Mouse (Mus musculus): ENCODE results near the gene Cyb5r1.
"Not testable (repeated sequence)": the region's sequence is repeated elsewhere in the genome, so short reads cannot be mapped to it uniquely, and the experiment has no call there.

Gene Cyb5r1

GRCm38 (mm10) chr1:134414501-134415167 lies 9.3 kb downstream of the Cyb5r1 start:
- DNase-seq, result no peak

GRCm38 (mm10) chr1:134415168-134415831 lies 9.9 kb downstream of the Cyb5r1 start, which contains the start of gene Adipor1:
Gene Adipor1 (plus strand): TSS chr1:134415378.
- DNase-seq, result peak; percentile 99

- no peak for DNase-seq
Measured at GRCm38 (mm10) chr1:134418414-134418975, 13.1 kb downstream of the Cyb5r1 start.

- DNase-seq, result no peak
Measured at GRCm38 (mm10) chr1:134419176-134419575, 13.8 kb downstream of the Cyb5r1 start.

GRCm38 (mm10) chr1:134419751-134420458 lies 14.5 kb downstream of the Cyb5r1 start:
- peak; percentile 23 for DNase-seq

- DNase-seq, result no peak
Measured at GRCm38 (mm10) chr1:134423911-134424310, 18.6 kb downstream of the Cyb5r1 start.

GRCm38 (mm10) chr1:134426289-134426688 lies 20.9 kb downstream of the Cyb5r1 start:
- no peak for DNase-seq

GRCm38 (mm10) chr1:134433002-134433401 lies 27.6 kb downstream of the Cyb5r1 start:
- DNase-seq, result no peak

- DNase-seq, result no peak
Measured at GRCm38 (mm10) chr1:134433473-134433872, 28.1 kb downstream of the Cyb5r1 start.

GRCm38 (mm10) chr1:134435414-134435813 lies 30.1 kb downstream of the Cyb5r1 start:
- DNase-seq, result peak; percentile 62

- DNase-seq, result no peak
Measured at GRCm38 (mm10) chr1:134440437-134440836, 35.1 kb downstream of the Cyb5r1 start.

- DNase-seq, result not testable (repeated sequence)
Measured at GRCm38 (mm10) chr1:134441737-134442136, 36.4 kb downstream of the Cyb5r1 start.

- no peak for DNase-seq
Measured at GRCm38 (mm10) chr1:134442394-134442793, 37.0 kb downstream of the Cyb5r1 start.

- not testable (repeated sequence) for DNase-seq
Measured at GRCm38 (mm10) chr1:134443288-134443687, 37.9 kb downstream of the Cyb5r1 start.

- DNase-seq, result no peak
Measured at GRCm38 (mm10) chr1:134445418-134445817, 40.1 kb downstream of the Cyb5r1 start.

- DNase-seq, result not testable (repeated sequence)
Measured at GRCm38 (mm10) chr1:134448537-134448936, 43.2 kb downstream of the Cyb5r1 start.

- no peak for DNase-seq
Measured at GRCm38 (mm10) chr1:134450201-134450600, 44.8 kb downstream of the Cyb5r1 start.

- peak; percentile 57 for DNase-seq
Measured at GRCm38 (mm10) chr1:134450986-134451385, 45.6 kb downstream of the Cyb5r1 start.

GRCm38 (mm10) chr1:134454904-134455824 lies 49.8 kb downstream of the Cyb5r1 start, which contains the start of gene Klhl12:
Gene Klhl12 (plus strand): TSS chr1:134455531.
- DNase-seq, result peak; percentile 94

GRCm38 (mm10) chr1:134456060-134456459 lies 50.7 kb downstream of the Cyb5r1 start:
- no peak for DNase-seq

- DNase-seq, result no peak
Measured at GRCm38 (mm10) chr1:134458139-134458727, 52.9 kb downstream of the Cyb5r1 start.
